Mouse (Mus musculus) cerebellum, adult 2 months (tissue): ENCODE measurements around the gene Pramef20.

Experiments used
- CTCF ChIP-seq: fragments of 200-500 bp; IDR thresholded peaks from 2 replicates; pipeline ENCODE4 v1.5.1; 2011; ENCODE audit warnings: low read depth, mild to moderate bottlenecking, control low read depth, low read length, moderate library complexity, borderline replicate concordance; ENCODE audit not compliant: insufficient read depth
- POLR2A ChIP-seq: fragments of 200-500 bp; IDR thresholded peaks from 2 replicates; pipeline ENCODE4 v1.6.1; 2011; ENCODE audit warnings: low read length, control low read depth, borderline replicate concordance; ENCODE audit not compliant: insufficient read depth

- TF ChIP-seq CTCF (no peak), POLR2A (no peak)
These were observed 28.5 kb upstream of the Pramef20 start for GRCm38 (mm10) chr4:144406261-144406660.
